Mouse (Mus musculus): ENCODE results near the gene Eif3m.

DNA sequence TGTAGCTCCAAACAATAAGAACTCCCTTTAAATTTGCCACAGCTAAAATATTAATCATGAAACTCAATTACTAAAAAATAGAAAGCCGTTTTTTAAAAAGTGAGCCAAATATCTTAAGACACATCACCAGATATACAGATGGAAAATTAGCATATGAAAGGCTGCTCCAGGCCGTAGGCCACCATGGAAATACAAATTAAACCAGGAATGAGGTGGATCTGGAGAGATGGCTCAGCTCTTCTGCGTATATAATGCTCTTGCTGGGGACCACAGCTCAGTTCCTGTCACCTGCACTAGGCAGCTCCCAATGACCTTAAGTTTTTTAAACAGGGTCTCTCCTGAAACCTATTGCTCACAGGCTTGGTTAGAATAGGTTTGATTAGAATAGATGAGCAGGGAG is 17.2 kb upstream of the Eif3m start:
- TF ChIP-seq CTCF (IDR thresholded peaks at IDR 0.05; ENCODE audit: borderline replicate concordance, insufficient read depth, low read depth, low read length) (no peak), POLR2A (IDR thresholded peaks at IDR 0.05; ENCODE audit: borderline replicate concordance, insufficient read depth, low read length) (no peak)

Data from cerebellum, adult 2 months (tissue).